Mouse (Mus musculus): ENCODE measurements around the gene 4632433K11Rik.

- TF ChIP-seq CTCF (IDR thresholded peaks at IDR 0.05; ENCODE audit: borderline replicate concordance, insufficient read depth, low read depth, low read length) (peak; percentile 23; the same call in 1 of the 2 replicates), POLR2A (IDR thresholded peaks at IDR 0.05; ENCODE audit: borderline replicate concordance, insufficient read depth, low read length) (no peak)
These were observed 13.4 kb downstream of the 4632433K11Rik start for GRCm38 (mm10) chr7:5047313-5047712.
